Mouse (Mus musculus) hindbrain, embryonic 14.5 days (tissue): ENCODE measurements around the gene Naxe. TPM values are rescaled to one million over a fixed set of nuclear protein-coding genes. Genes with fewer than 3 reads are reported as not detected.

Source experiments
- ATAC-seq: fragments of 200-750 bp; cut with Nextera tagmentation; 2 replicates; pipeline ENCODE4 v1.8.0; 2017; ENCODE audit warnings: moderate number of reproducible peaks, mild to moderate bottlenecking, moderate TSS enrichment, moderate library complexity; ENCODE audit not compliant: low FRiP score
- DNase-seq: peaks from one replicate; pipeline ENCODE4 v3.0.0-alpha.2; 2015; ENCODE audit warnings: low spot score
- H3K27ac ChIP-seq: fragments of 300-500 bp; sonication (generic); 2 replicates; pipeline ENCODE4 v1.5.1; 2014; ENCODE audit warnings: mild to moderate bottlenecking, moderate library complexity
- H3K27me3 ChIP-seq: fragments of 300-500 bp; sonication (generic); 2 replicates; pipeline ENCODE4 v1.6.1; 2014; ENCODE audit warnings: mild to moderate bottlenecking, low read length, mixed read lengths; ENCODE audit not compliant: control insufficient read depth, insufficient read depth
- H3K36me3 ChIP-seq: fragments of 300-500 bp; sonication (generic); replicated peaks from 2 replicates; pipeline ENCODE4 v1.6.1; 2014; ENCODE audit not compliant: control insufficient read depth, insufficient read depth
- H3K4me1 ChIP-seq: fragments of 300-500 bp; sonication (generic); replicated peaks from 2 replicates; pipeline ENCODE4 v1.6.1; 2014; ENCODE audit warnings: antibody characterized with exemption, low read length, mixed read lengths; ENCODE audit not compliant: control insufficient read depth, insufficient read depth
- H3K4me2 ChIP-seq: fragments of 300-500 bp; sonication (generic); replicated peaks from 2 replicates; pipeline ENCODE4 v1.6.1; 2014; ENCODE audit warnings: mild to moderate bottlenecking, moderate library complexity
- H3K4me3 ChIP-seq: fragments of 300-500 bp; sonication (generic); replicated peaks from 2 replicates; pipeline ENCODE4 v1.5.1; 2014; ENCODE audit warnings: mild to moderate bottlenecking, low read length
- H3K9ac ChIP-seq: fragments of 300-500 bp; sonication (generic); 2 replicates; pipeline ENCODE4 v1.6.1; 2014
- H3K9me3 ChIP-seq: fragments of 300-500 bp; sonication (generic); 2 replicates; pipeline ENCODE4 v1.6.1; 2016; ENCODE audit warnings: low read length; ENCODE audit not compliant: control insufficient read depth
- WGBS: fragments of 180-500 bp; shearing (Covaris S2); extraction: QIAGEN DNeasy Blood & Tissue Kit; methylation state at CpG from one replicate; pipeline ENCODE4 v1.1.7; 2014; 5-methylcytosine and 5-hydroxymethylcytosine counted together
- polyA plus RNA-seq: library from polyadenylated mRNA; unstranded; fragments of >200 nt; fragmentation: Nextera tagmentation; extraction: Ambion mirVana; gene quantifications from 2 replicates; pipeline ENCODE4 v1.2.1, GENCODE M21; 2014

The Naxe gene
- polyA plus RNA-seq: 152 and 167 TPM in 2 replicates

DNA sequence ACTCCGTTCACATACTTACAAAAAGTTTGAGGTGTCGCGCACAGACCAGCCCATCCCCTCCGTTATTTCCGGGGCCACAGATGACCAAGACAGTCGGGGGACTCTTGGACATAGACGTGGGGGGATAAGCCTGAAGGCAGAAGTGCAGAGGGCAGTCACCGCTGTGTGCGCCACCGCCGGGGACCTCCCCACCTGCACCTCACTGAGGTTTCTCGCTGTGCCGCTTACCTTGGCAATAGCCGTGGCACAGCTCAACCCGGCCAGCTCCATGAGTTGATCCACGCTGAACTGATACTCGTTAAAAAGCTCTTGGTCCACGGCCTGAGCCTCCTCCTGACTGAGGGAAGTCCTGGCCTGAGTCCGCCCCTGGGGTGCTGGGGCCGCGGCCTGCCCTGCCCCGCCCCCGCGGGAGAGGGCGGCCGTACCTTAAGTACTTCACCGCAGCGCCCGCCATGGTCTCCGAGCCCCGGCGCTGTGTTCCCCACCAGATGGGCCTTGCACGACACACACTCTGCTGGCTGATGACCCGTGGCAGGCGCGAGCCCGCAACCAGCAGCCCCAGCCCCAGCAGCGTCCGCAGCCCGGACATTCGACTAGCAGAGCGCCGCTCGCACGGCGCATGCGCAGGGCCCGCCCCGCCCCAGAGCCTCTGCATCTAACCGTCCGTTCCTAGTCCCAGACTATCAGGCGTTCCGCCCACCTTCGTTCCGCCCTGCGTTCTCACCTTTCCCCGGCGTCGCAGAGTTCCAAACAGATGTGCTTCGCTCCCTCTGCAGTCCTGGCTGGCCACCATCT, at the start of gene Naxe:
Gene Naxe, minus strand, starts transcription at position 594 of the 795 bp plus-strand sequence.
- H3K9me3 ChIP-seq: no peaks in the 10 kb centered on the region
- ATAC-seq (peak; percentile 96), DNase-seq (peak; percentile 89)
- peak within 1 kb of the TSS; percentile 98 for H3K4me3 ChIP-seq
- peak within 1 kb of the TSS; percentile 74 for H3K27ac ChIP-seq
- H3K9ac ChIP-seq: peak within 1 kb of the TSS; percentile 94
- peaks cover 14% of the 10 kb centered on the region for H3K4me1 ChIP-seq
- H3K36me3 ChIP-seq: peaks cover 34% of the 10 kb centered on the region
- H3K4me2 ChIP-seq: peak within 1 kb of the TSS; percentile 94
- whole genome bisulfite sequencing: 2% methylated on average over 60 of the region's 60 CpGs
- H3K27me3 ChIP-seq: no peaks in the 10 kb centered on the region

GRCm38 (mm10) chr3:88106126-88106525, 47.8 kb upstream of the Naxe start:
- ATAC-seq: no peak
- Histone ChIP-seq H3K9ac (no peak overlapping the region), H3K27ac (no peak overlapping the region), H3K9me3 (no peaks in the 10 kb centered on the region), H3K36me3 (no peaks in the 10 kb centered on the region), H3K4me1 (no peaks in the 10 kb centered on the region), H3K4me3 (no peak overlapping the region), H3K27me3 (no peaks in the 10 kb centered on the region), H3K4me2 (no peak overlapping the region)
- WGBS: 83% methylated on average over 4 of the region's 4 CpGs
- DNase-seq: no peak

DNA sequence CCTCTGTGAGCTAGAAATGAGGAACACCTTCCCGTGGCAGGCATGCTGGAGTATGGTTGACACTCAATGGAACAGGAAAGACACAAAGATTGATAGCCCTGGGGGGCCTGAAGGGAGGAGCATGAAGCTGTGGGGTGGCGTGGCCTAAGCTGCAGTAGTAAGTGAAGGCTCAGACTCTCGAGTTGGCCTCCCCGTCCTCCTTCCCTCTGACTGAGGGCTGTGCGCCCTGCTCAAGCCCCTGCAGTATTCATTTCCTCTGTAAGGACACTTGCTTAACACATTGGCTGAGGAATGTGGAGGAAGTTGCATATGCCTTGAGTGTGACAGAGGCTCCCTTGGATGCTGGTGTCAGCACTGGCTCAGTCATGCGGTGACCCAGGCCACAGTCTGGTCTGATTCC, 44.3 kb upstream of the Naxe start:
- ATAC-seq (no peak), DNase-seq (no peak)
- Histone ChIP-seq H3K4me3 (no peak overlapping the region), H3K27me3 (no peaks in the 10 kb centered on the region), H3K9ac (no peak overlapping the region), H3K4me1 (no peaks in the 10 kb centered on the region), H3K9me3 (no peaks in the 10 kb centered on the region), H3K4me2 (no peak overlapping the region), H3K36me3 (no peaks in the 10 kb centered on the region), H3K27ac (no peak overlapping the region)
- 88% methylated on average over 6 of the region's 6 CpGs for WGBS

GRCm38 (mm10) chr3:88102196-88102595, 43.9 kb upstream of the Naxe start:
- no peak for ATAC-seq

DNA sequence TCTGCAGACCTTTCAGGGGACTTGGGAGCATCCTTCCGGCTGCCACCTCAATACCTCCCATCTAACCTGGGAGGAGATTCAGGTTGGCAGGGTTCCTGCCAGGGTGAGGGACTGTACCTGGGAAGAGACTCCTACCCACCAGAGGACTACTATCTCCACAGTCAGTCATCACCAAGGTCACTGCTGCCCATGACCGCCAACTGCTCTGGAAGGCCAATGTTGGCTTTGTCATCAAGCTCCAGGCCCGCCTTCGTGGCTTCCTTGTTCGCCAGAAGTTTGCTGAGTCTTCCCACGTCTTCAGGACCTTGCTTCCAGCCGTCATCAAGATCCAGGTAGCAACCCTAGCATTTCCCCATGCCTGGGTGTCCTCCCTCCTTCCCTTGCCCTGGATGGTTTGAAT, 43.4 kb upstream of the Naxe start:
- DNase-seq (no peak), ATAC-seq (no peak)
- no peaks in the 10 kb centered on the region for H3K9me3 ChIP-seq
- no peak overlapping the region for H3K4me2 ChIP-seq
- H3K4me1 ChIP-seq: no peaks in the 10 kb centered on the region
- H3K27ac ChIP-seq: no peak overlapping the region
- no peaks in the 10 kb centered on the region for H3K27me3 ChIP-seq
- no peak overlapping the region for H3K9ac ChIP-seq
- no peaks in the 10 kb centered on the region for H3K36me3 ChIP-seq
- WGBS: 96% methylated on average over 7 of the region's 7 CpGs
- no peak overlapping the region for H3K4me3 ChIP-seq

More at GRCm38 (mm10) chr3:88102196-88102595, 43.9 kb upstream of the Naxe start:
- no peaks in the 10 kb centered on the region for H3K4me1 ChIP-seq
- DNase-seq: no peak
- H3K4me3 ChIP-seq: no peak overlapping the region
- no peak overlapping the region for H3K9ac ChIP-seq
- H3K27ac ChIP-seq: no peak overlapping the region
- no peaks in the 10 kb centered on the region for H3K36me3 ChIP-seq
- 89% methylated on average over 6 of the region's 6 CpGs for WGBS
- H3K27me3 ChIP-seq: no peaks in the 10 kb centered on the region
- H3K9me3 ChIP-seq: no peaks in the 10 kb centered on the region
- no peak overlapping the region for H3K4me2 ChIP-seq

DNA sequence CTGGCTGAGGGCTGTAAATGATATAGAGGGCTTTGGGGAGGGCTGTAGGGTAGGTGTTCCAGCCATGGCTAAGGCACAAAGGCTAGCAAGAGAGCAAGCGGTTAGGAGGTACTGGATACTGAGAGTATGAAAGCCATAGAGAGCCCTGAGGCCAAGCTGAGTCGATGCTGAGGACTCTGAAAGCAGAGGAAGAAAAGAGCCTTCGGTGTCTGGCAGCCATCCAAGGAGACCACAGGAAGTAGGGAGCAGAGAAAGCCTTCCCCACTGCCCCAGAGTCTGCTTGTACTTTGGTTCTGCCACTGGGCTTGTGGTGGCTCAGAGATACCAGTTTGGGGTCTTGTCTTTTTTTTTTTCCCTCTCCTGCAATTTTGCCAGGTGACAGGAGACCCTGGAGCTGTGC, 42.0 kb upstream of the Naxe start:
- Histone ChIP-seq H3K27ac (no peak overlapping the region), H3K4me1 (no peaks in the 10 kb centered on the region), H3K27me3 (no peaks in the 10 kb centered on the region), H3K9ac (no peak overlapping the region), H3K4me2 (no peak overlapping the region), H3K36me3 (no peaks in the 10 kb centered on the region), H3K9me3 (no peaks in the 10 kb centered on the region), H3K4me3 (no peak overlapping the region)
- 71% methylated on average over 3 of the region's 3 CpGs for WGBS
- DNase-seq (no peak), ATAC-seq (no peak)

DNA sequence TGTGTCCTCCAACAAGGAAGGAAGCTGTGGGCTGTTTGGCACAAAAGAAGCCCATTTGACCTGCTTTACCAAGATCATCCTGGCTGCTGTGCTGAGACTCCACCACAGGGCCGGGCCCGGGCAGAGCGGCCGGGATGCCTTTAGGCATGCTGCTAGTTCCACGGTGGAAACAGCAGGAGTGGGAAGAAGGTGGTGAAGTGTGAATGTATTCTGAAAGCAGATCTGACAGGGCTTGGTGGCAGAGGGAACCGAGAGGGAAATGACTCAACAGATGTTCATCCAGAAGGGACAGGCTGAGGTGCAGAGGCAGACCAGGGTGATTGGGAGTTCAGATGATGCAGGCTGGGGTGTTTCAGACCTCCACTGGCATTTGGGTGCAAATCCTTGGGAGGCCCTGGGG, 39.4 kb upstream of the Naxe start:
- Histone ChIP-seq H3K4me2 (no peak overlapping the region), H3K27me3 (no peaks in the 10 kb centered on the region), H3K36me3 (no peaks in the 10 kb centered on the region), H3K4me1 (no peaks in the 10 kb centered on the region), H3K27ac (no peak overlapping the region), H3K9ac (no peak overlapping the region), H3K4me3 (no peak overlapping the region), H3K9me3 (no peaks in the 10 kb centered on the region)
- WGBS: 86% methylated on average over 6 of the region's 6 CpGs
- no peak for ATAC-seq
- DNase-seq: no peak

DNA sequence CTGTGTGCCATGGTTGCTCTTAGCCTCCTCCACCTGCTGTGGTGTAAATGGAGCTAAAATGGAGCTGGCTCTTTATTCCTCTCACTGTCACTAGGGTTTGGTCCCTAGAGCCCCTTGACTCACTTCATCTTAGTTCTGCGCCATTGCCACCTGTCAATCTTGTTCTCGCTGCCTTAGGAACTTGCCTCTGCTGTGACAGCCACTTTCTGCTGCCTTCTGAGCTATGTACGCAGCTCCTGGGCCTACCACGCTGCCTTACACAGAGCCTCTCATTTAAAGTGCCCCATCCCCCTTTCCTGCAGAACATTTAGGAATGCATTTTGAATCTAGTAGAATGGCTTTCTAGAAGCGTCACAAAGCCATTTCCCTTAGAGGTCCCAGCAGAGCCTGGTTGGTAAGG, 35.8 kb upstream of the Naxe start:
- ATAC-seq: no peak
- Histone ChIP-seq H3K27ac (no peak overlapping the region), H3K9me3 (no peaks in the 10 kb centered on the region), H3K36me3 (no peaks in the 10 kb centered on the region), H3K27me3 (no peaks in the 10 kb centered on the region), H3K4me3 (no peak overlapping the region), H3K4me2 (no peak overlapping the region), H3K9ac (no peak overlapping the region), H3K4me1 (no peaks in the 10 kb centered on the region)
- 72% methylated on average over 5 of the region's 5 CpGs for WGBS
- no peak for DNase-seq

- 96% methylated on average over 6 of the region's 6 CpGs for WGBS
- H3K27ac ChIP-seq: no peak overlapping the region
- ATAC-seq (no peak), DNase-seq (no peak)
- H3K36me3 ChIP-seq: no peaks in the 10 kb centered on the region
- no peak overlapping the region for H3K4me3 ChIP-seq
- H3K27me3 ChIP-seq: no peaks in the 10 kb centered on the region
- H3K9ac ChIP-seq: no peak overlapping the region
- H3K4me1 ChIP-seq: no peaks in the 10 kb centered on the region
- H3K4me2 ChIP-seq: no peak overlapping the region
- H3K9me3 ChIP-seq: no peaks in the 10 kb centered on the region
These were observed 32.3 kb upstream of the Naxe start for GRCm38 (mm10) chr3:88090616-88091015.
